Comparison of ENCODE assay signal across 9 mouse cellular contexts in genomic region chr11:114785892-114786291, GRCm38 (mm10). TPM values are rescaled to one million over a fixed set of nuclear protein-coding genes. Genes with fewer than 3 reads are reported as not detected.
DNase-seq lines count a peak whose midpoint lies in the region; ATAC-seq and TF ChIP-seq lines count a peak whose summit lies in the region.
"Had no signal": no experiment of that assay in that cellular context is flagged by ENCODE, and none has a peak within 500 bp of the region (broad histone marks: within the 10 kb centered on the region; RNA-seq: fewer than 3 reads in every experiment).

No protein-coding gene starts in this region.

- no peak for ATAC-seq in intestine, embryonic 14.5 days (replicated peaks; ENCODE audit: low FRiP score, low TSS enrichment, low read depth)
- ATAC-seq in neural tube, embryonic 15.5 days (ENCODE audit: low FRiP score): no peak

- TF ChIP-seq POLR2A in thymus, adult 2 months (IDR thresholded peaks at IDR 0.05; ENCODE audit: control insufficient read depth, extremely low read depth, insufficient read depth, low read length, poor library complexity): no peak

- peak; percentile 5; the same call in 1 of the 2 replicates for TF ChIP-seq CTCF in left cerebral cortex, adult 2 months (IDR thresholded peaks at IDR 0.05)
- no peak for TF ChIP-seq CTCF in thymus, adult 2 months (IDR thresholded peaks at IDR 0.05; ENCODE audit: borderline replicate concordance, control insufficient read depth, extremely low read depth, insufficient read depth, low read length, poor library complexity)

- H3K4me1 ChIP-seq in forebrain, embryonic 10.5 days: peaks cover 38% of the 10 kb centered on the region
- H3K4me1 ChIP-seq in intestine, embryonic 14.5 days (replicated peaks; ENCODE audit: control insufficient read depth, insufficient read depth, low read length): no peaks in the 10 kb centered on the region; the same call in 1 of the 2 replicates
- peaks cover 30% of the 10 kb centered on the region for H3K4me1 ChIP-seq in neural tube, embryonic 15.5 days
- H3K4me1 ChIP-seq in thymus, adult 2 months (replicated peaks; ENCODE audit: control insufficient read depth, insufficient read depth, low read length): peaks cover 8% of the 10 kb centered on the region; the same call in 1 of the 2 replicates

- H3K36me3 ChIP-seq in forebrain, embryonic 10.5 days (replicated peaks): no peaks in the 10 kb centered on the region
- no peaks in the 10 kb centered on the region for H3K36me3 ChIP-seq in intestine, embryonic 14.5 days (ENCODE audit: control insufficient read depth, insufficient read depth, low read length)
- H3K36me3 ChIP-seq in neural tube, embryonic 15.5 days: no peaks in the 10 kb centered on the region
- no peaks in the 10 kb centered on the region for H3K36me3 ChIP-seq in thymus, adult 2 months (ENCODE audit: control insufficient read depth, insufficient read depth, low read length)

- 52% methylated on average over 10 of the region's 10 CpGs for WGBS in forebrain, embryonic 10.5 days
- 50% methylated on average over 10 of the region's 10 CpGs for WGBS in intestine, embryonic 14.5 days
- 40% methylated on average over 10 of the region's 10 CpGs for WGBS in neural tube, embryonic 15.5 days
- WGBS in thymus, adult 2 months: 64% methylated on average over 10 of the region's 10 CpGs

- DNase-seq in left cerebral cortex, adult 2 months (ENCODE audit: extremely low spot score in 1 of 2, low spot score in 2 of 2): no peak
- DNase-seq in left cerebral cortex, postnatal 25 days (ENCODE audit: low spot score in 2 of 2): no peak
- no peak for DNase-seq in forebrain, embryonic 10.5 days (ENCODE audit: extremely low spot score, low spot score)
- DNase-seq in intestine, embryonic 14.5 days (ENCODE audit: low spot score): no peak
- DNase-seq in thymus, adult 2 months: no peak
- DNase-seq in gastrocnemius, postnatal 10 days: no peak
- no peak for DNase-seq in testis, postnatal 14 days (ENCODE audit: low spot score)

- H3K4me3 ChIP-seq in left cerebral cortex, adult 2 months: peak overlapping the region; percentile 21
- peak overlapping the region; percentile 49 for H3K4me3 ChIP-seq in forebrain, embryonic 10.5 days
- peak overlapping the region; percentile 21 for H3K4me3 ChIP-seq in intestine, embryonic 14.5 days (ENCODE audit: low read depth, low read length)
- H3K4me3 ChIP-seq in neural tube, embryonic 15.5 days (replicated peaks): peak overlapping the region; percentile 34
- H3K4me3 ChIP-seq in thymus, adult 2 months (ENCODE audit: control insufficient read depth, insufficient read depth, low read length): no peak overlapping the region

- no peaks in the 10 kb centered on the region for H3K9me3 ChIP-seq in forebrain, embryonic 10.5 days
- H3K9me3 ChIP-seq in intestine, embryonic 14.5 days (ENCODE audit: control insufficient read depth, low read length): no peaks in the 10 kb centered on the region
- no peaks in the 10 kb centered on the region for H3K9me3 ChIP-seq in neural tube, embryonic 15.5 days (replicated peaks)

- H3K4me2 ChIP-seq in intestine, embryonic 14.5 days (ENCODE audit: low read length): peak overlapping the region; percentile 49
- H3K4me2 ChIP-seq in neural tube, embryonic 15.5 days: peak overlapping the region; percentile 63

- no peak overlapping the region for H3K27ac ChIP-seq in left cerebral cortex, adult 2 months
- peak overlapping the region; percentile 67 for H3K27ac ChIP-seq in forebrain, embryonic 10.5 days
- no peak overlapping the region for H3K27ac ChIP-seq in intestine, embryonic 14.5 days (ENCODE audit: low read depth)
- H3K27ac ChIP-seq in neural tube, embryonic 15.5 days (replicated peaks): no peak overlapping the region
- no peak overlapping the region for H3K27ac ChIP-seq in thymus, adult 2 months (ENCODE audit: control insufficient read depth, insufficient read depth, low read length)
- H3K27ac ChIP-seq: liver, embryonic 14.5 days had no signal

- intact Hi-C loops in left cerebral cortex, adult 2 months (cut with DNase I): no loop called here
- intact Hi-C loops in left cerebral cortex, postnatal 25 days (cut with DNase I): no loop called here

- no peak overlapping the region for H3K9ac ChIP-seq in intestine, embryonic 14.5 days (ENCODE audit: low read length)
- H3K9ac ChIP-seq in neural tube, embryonic 15.5 days (replicated peaks): peak overlapping the region; percentile 32; the same call in 1 of the 2 replicates
- H3K9ac ChIP-seq: liver, embryonic 14.5 days had no signal

- peaks cover 91% of the 10 kb centered on the region for H3K27me3 ChIP-seq in forebrain, embryonic 10.5 days (ENCODE audit: poor library complexity, severe bottlenecking)
- peaks cover 65% of the 10 kb centered on the region for H3K27me3 ChIP-seq in intestine, embryonic 14.5 days (replicated peaks; ENCODE audit: control insufficient read depth, insufficient read depth, low read length)
- H3K27me3 ChIP-seq in neural tube, embryonic 15.5 days (replicated peaks): peaks cover 48% of the 10 kb centered on the region
- H3K27me3 ChIP-seq in thymus, adult 2 months (ENCODE audit: control insufficient read depth, insufficient read depth, low read length): peaks cover 7% of the 10 kb centered on the region; the same call in 1 of the 2 replicates

RNA-seq across cellular contexts. Expression of gene Btbd17, which starts 9.9 kb away (rescaled TPM):
- 10 to 100 TPM; 29.5 to 29.8 TPM for total RNA-seq in left cerebral cortex, adult 2 months (2021)
- 10 to 100 TPM; 35.6 to 39.8 TPM for total RNA-seq in left cerebral cortex, postnatal 25 days (2021)
- 20.7 and 20.8 TPM in 2 replicates for polyA plus RNA-seq in forebrain, embryonic 10.5 days (2016; fragmentation: Nextera tagmentation; extraction: Ambion mirVana)
- polyA plus RNA-seq in intestine, embryonic 14.5 days (2014; fragmentation: Nextera tagmentation; extraction: Ambion mirVana): 1.2 and 2.9 TPM in 2 replicates
- 14.8 and 21.3 TPM in 2 replicates for polyA plus RNA-seq in neural tube, embryonic 15.5 days (2015; fragmentation: Nextera tagmentation; extraction: Ambion mirVana)
- 0.53 and 1.1 TPM in 2 replicates for polyA plus RNA-seq in thymus, adult 2 months (2012; rRNA removed)
- 1 to 10 TPM; 2.2 to 2.5 TPM for total RNA-seq in gastrocnemius, postnatal 10 days (2021)
- polyA plus RNA-seq: liver, embryonic 14.5 days had no signal

RNA-seq across cellular contexts. Expression of gene Gpr142, which starts 12.8 kb away (rescaled TPM):
- not detected for total RNA-seq in left cerebral cortex, adult 2 months (2021)
- not detected for total RNA-seq in left cerebral cortex, postnatal 25 days (2021)
- 0.21 TPM in 1 of 2 replicates, not detected in the other for polyA plus RNA-seq in forebrain, embryonic 10.5 days (2016; fragmentation: Nextera tagmentation; extraction: Ambion mirVana)
- polyA plus RNA-seq in intestine, embryonic 14.5 days (2014; fragmentation: Nextera tagmentation; extraction: Ambion mirVana): 0.16 TPM in 1 of 2 replicates, not detected in the other
- not detected in 2 replicates for polyA plus RNA-seq in neural tube, embryonic 15.5 days (2015; fragmentation: Nextera tagmentation; extraction: Ambion mirVana)
- polyA plus RNA-seq in thymus, adult 2 months (2012; rRNA removed): not detected in 2 replicates
- total RNA-seq in gastrocnemius, postnatal 10 days (2021): not detected
- polyA plus RNA-seq: liver, embryonic 14.5 days had no signal

RNA-seq across cellular contexts. Expression of gene Kif19a, which starts 20.7 kb away (rescaled TPM):
- total RNA-seq in left cerebral cortex, adult 2 months (2021): 1 to 10 TPM; 3.2 to 3.6 TPM
- total RNA-seq in left cerebral cortex, postnatal 25 days (2021): 1 to 10 TPM; 4.8 to 5.3 TPM
- 0.33 and 0.71 TPM in 2 replicates for polyA plus RNA-seq in forebrain, embryonic 10.5 days (2016; fragmentation: Nextera tagmentation; extraction: Ambion mirVana)
- 0.27 and 1.2 TPM in 2 replicates for polyA plus RNA-seq in intestine, embryonic 14.5 days (2014; fragmentation: Nextera tagmentation; extraction: Ambion mirVana)
- polyA plus RNA-seq in neural tube, embryonic 15.5 days (2015; fragmentation: Nextera tagmentation; extraction: Ambion mirVana): 0.47 and 1.0 TPM in 2 replicates
- 0.59 and 0.71 TPM in 2 replicates for polyA plus RNA-seq in thymus, adult 2 months (2012; rRNA removed)
- total RNA-seq in gastrocnemius, postnatal 10 days (2021): 1 to 10 TPM; 3.2 to 4.2 TPM

RNA-seq across cellular contexts. Expression of gene Dnaic2, which starts 58.7 kb away (rescaled TPM):
- 1 to 10 TPM in 1 of 2 experiments, under 1 TPM in 1; 1.00 to 1.8 TPM for total RNA-seq in left cerebral cortex, adult 2 months (2021)
- total RNA-seq in left cerebral cortex, postnatal 25 days (2021): 1 to 10 TPM in 1 of 2 experiments, under 1 TPM in 1; 0.62 to 1.4 TPM
- 0.77 and 1.0 TPM in 2 replicates for polyA plus RNA-seq in forebrain, embryonic 10.5 days (2016; fragmentation: Nextera tagmentation; extraction: Ambion mirVana)
- 0.14 and 0.24 TPM in 2 replicates for polyA plus RNA-seq in intestine, embryonic 14.5 days (2014; fragmentation: Nextera tagmentation; extraction: Ambion mirVana)
- polyA plus RNA-seq in neural tube, embryonic 15.5 days (2015; fragmentation: Nextera tagmentation; extraction: Ambion mirVana): 1.7 and 1.9 TPM in 2 replicates
- polyA plus RNA-seq in thymus, adult 2 months (2012; rRNA removed): 1.9 TPM in 2 replicates
- 1 to 10 TPM; 1.0 to 1.1 TPM for total RNA-seq in gastrocnemius, postnatal 10 days (2021)
